Mouse (Mus musculus): ENCODE measurements around the gene Gm11562. TPM values are rescaled to one million over a fixed set of nuclear protein-coding genes. Genes with fewer than 3 reads are reported as not detected.

Gene Gm11562
- polyA plus RNA-seq, 3 experiments from 2014 or later: not detected

DNA sequence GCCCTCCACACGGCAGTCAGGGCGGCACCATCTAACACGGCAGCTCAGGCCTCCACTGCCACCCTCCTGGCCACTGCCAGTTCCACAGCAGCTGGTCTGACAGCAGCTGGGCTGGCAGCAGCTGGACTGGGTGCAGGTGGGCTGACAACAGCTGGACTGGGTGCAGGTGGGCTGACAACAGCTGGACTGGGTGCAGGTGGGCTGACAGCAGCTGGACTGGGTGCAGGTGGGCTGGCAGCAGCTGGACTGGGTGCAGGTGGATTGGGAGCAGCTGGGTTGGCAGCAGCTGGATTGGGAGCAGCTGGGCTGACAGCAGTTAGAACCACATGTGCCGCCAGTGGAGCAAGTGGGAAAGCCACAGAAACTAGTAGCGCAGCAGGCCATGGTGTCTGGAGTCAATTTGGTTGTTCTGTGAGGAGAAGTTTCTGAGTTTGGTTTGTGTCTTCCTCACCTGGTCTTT is 37.0 kb downstream of the Gm11562 start, which contains the start of gene Krtap1-4:
Krtap1-4 (minus strand) TSS at position 410 of the 460 bp plus-strand sequence.
- ATAC-seq: no peak

DNA sequence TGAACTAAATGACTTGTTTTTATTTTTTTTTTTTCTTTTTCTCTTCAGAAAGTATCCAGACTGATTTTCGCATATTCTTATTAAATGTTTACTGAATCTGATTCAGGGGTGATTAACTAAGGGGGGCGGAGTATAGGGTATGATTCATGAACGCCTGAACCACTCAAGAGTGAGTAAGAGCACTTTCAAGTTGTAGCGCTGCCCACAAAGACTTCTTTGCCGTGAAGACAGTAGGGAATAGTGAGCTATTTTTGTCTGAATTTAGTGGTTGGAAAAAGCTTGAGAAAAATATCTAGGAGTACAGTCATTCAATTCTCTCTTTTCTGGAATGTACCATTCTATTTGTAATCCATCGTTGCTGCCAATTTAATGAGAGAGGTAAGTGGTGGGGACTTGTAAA is 38.7 kb downstream of the Gm11562 start:
- no peak for ATAC-seq

DNA sequence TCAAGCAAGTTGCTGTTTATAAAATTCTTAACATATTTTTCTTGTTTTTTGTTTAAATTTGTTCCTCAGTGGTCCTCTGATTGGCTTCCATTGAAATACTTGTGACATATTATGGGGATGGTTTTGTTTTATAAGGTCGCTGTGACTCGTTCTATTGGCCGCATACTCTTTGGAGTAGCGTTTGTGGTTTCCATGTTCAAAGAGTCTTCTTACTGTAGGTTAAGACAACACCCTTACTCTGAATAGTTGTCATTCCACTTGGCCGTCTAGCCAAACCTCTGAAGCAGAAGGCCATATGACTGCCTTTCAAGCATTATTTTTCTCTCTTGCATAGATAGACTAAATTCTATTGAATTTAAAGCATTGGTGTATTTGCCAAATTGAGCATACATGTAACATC is 39.2 kb downstream of the Gm11562 start:
- ATAC-seq: no peak

DNA sequence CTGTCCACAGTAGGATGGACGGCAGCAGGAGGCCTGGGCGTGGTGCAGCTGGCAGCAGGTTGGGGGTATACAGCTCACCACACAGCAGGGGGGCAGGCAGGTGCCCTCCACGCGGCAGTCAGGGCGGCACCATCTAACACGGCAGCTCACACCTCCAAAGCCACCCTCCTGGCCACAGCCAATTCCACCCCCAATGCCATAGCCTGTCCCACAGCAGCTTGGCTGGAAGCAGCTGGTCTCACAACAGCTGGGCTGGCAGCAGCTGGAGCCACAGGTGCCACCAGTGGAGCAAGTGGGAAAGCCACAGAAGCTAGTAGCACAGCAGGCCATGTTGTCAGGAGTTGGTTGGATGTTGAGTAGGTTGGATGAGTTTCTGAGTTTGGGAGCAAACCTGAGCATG is 39.6 kb downstream of the Gm11562 start, which contains the start of gene Krtap1-5:
Krtap1-5 (minus strand) TSS at position 381 of the 400 bp plus-strand sequence.
- no peak for ATAC-seq

DNA sequence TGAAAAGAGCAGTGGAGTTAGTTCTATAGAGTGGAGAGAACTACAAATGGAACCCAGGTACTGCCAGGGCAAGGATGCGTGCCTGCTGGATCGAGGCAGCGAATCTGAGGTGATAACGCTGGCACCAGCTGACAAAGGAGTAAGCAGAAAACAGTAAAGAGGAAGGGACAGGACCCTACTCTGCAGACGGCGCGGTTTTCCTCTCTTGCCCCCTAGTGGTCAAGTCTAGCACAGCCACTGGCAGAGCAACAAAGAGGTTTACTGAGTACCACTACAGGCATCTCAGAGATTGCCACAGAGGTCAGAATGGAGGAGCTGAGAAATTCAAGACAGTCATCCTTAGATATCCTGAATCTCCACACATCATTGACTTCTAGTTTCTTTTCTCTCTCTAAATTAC is 46.1 kb downstream of the Gm11562 start:
- no peak for ATAC-seq

DNA sequence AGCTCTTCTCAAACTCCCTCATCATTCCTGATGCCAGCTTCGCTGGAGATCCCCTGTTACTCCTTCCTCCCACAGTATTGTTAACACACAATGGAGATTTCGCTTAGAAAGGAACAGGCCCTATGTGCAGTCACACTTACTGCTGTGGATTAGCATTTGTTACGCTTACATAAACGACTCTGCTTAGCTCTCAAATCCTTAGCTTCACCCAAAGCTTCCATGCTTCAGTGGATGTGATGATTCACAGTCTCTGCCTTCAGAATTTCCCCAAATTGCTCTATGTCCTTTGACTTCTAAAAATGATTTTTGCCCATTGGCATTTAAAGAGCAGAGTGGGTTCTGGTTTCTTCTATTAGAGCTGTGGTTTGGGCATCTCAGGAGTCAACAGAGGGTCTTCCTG is 47.1 kb downstream of the Gm11562 start:
- ATAC-seq: no peak

Other genes starting within 250 kb of the Gm11562 start
- gene Krt28, start 245.5 kb downstream of the Gm11562 start, polyA plus RNA-seq (2017; shearing (Covaris generic)): not detected
- gene Krt10, start 231.1 kb downstream of the Gm11562 start, polyA plus RNA-seq (2017; shearing (Covaris generic)): 10 to 100 TPM in 1 of 3 experiments, 1 to 10 TPM in 2; 4.5 to 13.5 (median 7.3) TPM
- not detected for gene Krt12, start 198.2 kb downstream of the Gm11562 start, polyA plus RNA-seq (2017; shearing (Covaris generic))
- gene Krt20, start 182.3 kb downstream of the Gm11562 start, polyA plus RNA-seq (2017; shearing (Covaris generic)): not detected
- not detected for gene Krt23, start 127.3 kb downstream of the Gm11562 start, polyA plus RNA-seq (2017; shearing (Covaris generic))
- not detected for gene Krt39, start 99.1 kb downstream of the Gm11562 start, polyA plus RNA-seq (2017; shearing (Covaris generic))
- gene Krt40, start 77.3 kb downstream of the Gm11562 start, polyA plus RNA-seq (2017; shearing (Covaris generic)): not detected
- gene Krtap3-3, start 69.6 kb downstream of the Gm11562 start, polyA plus RNA-seq (2017; shearing (Covaris generic)): not detected
- not detected for gene Krtap3-2, start 63.6 kb downstream of the Gm11562 start, polyA plus RNA-seq (2017; shearing (Covaris generic))
- gene Gm11939, start 61.0 kb downstream of the Gm11562 start, polyA plus RNA-seq (2017; shearing (Covaris generic)): not detected
- not detected for gene Krtap3-1, start 53.8 kb downstream of the Gm11562 start, polyA plus RNA-seq (2017; shearing (Covaris generic))
- not detected for gene Krtap1-5, start 39.4 kb downstream of the Gm11562 start, polyA plus RNA-seq (2017; shearing (Covaris generic))
- gene Krtap1-4, start 36.8 kb downstream of the Gm11562 start, polyA plus RNA-seq (2017; shearing (Covaris generic)): not detected
- not detected for gene Krtap1-3, start 29.1 kb downstream of the Gm11562 start, polyA plus RNA-seq (2017; shearing (Covaris generic))
- not detected for gene Krtap9-3, start 22.3 kb downstream of the Gm11562 start, polyA plus RNA-seq (2017; shearing (Covaris generic))
- not detected for gene Gm11938, start 17.1 kb downstream of the Gm11562 start, polyA plus RNA-seq (2017; shearing (Covaris generic))
- gene Gm11937, start 10.2 kb downstream of the Gm11562 start, polyA plus RNA-seq (2017; shearing (Covaris generic)): not detected
- not detected for gene Krtap2-4, start 5.6 kb downstream of the Gm11562 start, polyA plus RNA-seq (2017; shearing (Covaris generic))
- gene Krtap4-1, start 7.8 kb upstream of the Gm11562 start, polyA plus RNA-seq (2017; shearing (Covaris generic)): not detected
- gene Krtap4-2, start 14.6 kb upstream of the Gm11562 start, polyA plus RNA-seq (2017; shearing (Covaris generic)): not detected
- not detected for gene Krtap4-7, start 23.7 kb upstream of the Gm11562 start, polyA plus RNA-seq (2017; shearing (Covaris generic))
- gene Gm11555, start 29.8 kb upstream of the Gm11562 start, polyA plus RNA-seq (2017; shearing (Covaris generic)): not detected
- gene Gm11563, start 38.5 kb upstream of the Gm11562 start, polyA plus RNA-seq (2017; shearing (Covaris generic)): not detected
- not detected for gene Krtap4-6, start 45.5 kb upstream of the Gm11562 start, polyA plus RNA-seq (2017; shearing (Covaris generic))
- gene Gm14190, start 70.3 kb upstream of the Gm11562 start, polyA plus RNA-seq (2017; shearing (Covaris generic)): not detected
- not detected for gene Gm14180, start 113.9 kb upstream of the Gm11562 start, polyA plus RNA-seq (2017; shearing (Covaris generic))
- gene Gm11595, start 152.5 kb upstream of the Gm11562 start, polyA plus RNA-seq (2017; shearing (Covaris generic)): not detected
- gene Krtap4-8, start 160.3 kb upstream of the Gm11562 start, polyA plus RNA-seq (2017; shearing (Covaris generic)): not detected
- gene Krtap4-9, start 164.8 kb upstream of the Gm11562 start, polyA plus RNA-seq (2017; shearing (Covaris generic)): not detected
- gene Gm11596, start 173.0 kb upstream of the Gm11562 start, polyA plus RNA-seq (2017; shearing (Covaris generic)): not detected
- gene Gm11569, start 178.5 kb upstream of the Gm11562 start, polyA plus RNA-seq (2017; shearing (Covaris generic)): not detected
- gene Gm11554, start 184.0 kb upstream of the Gm11562 start, polyA plus RNA-seq (2017; shearing (Covaris generic)): not detected
- not detected for gene Krtap4-13, start 189.5 kb upstream of the Gm11562 start, polyA plus RNA-seq (2017; shearing (Covaris generic))
- gene Gm11564, start 195.2 kb upstream of the Gm11562 start, polyA plus RNA-seq (2017; shearing (Covaris generic)): not detected
- gene 2300003K06Rik, start 217.6 kb upstream of the Gm11562 start, polyA plus RNA-seq (2017; shearing (Covaris generic)): not detected
- not detected for gene Krtap4-16, start 231.2 kb upstream of the Gm11562 start, polyA plus RNA-seq (2017; shearing (Covaris generic))
- not detected for gene Gm11568, start 237.5 kb upstream of the Gm11562 start, polyA plus RNA-seq (2017; shearing (Covaris generic))
- not detected for gene Gm11559, start 244.0 kb upstream of the Gm11562 start, polyA plus RNA-seq (2017; shearing (Covaris generic))